Mouse (Mus musculus) myocyte (in vitro differentiated cells): ENCODE measurements around the gene Golga5. TPM values are rescaled to one million over a fixed set of nuclear protein-coding genes. Genes with fewer than 3 reads are reported as not detected.

Source experiments
- H3K27me3 ChIP-seq: one replicate; pipeline ENCODE4 v1.6.1; 2011; ENCODE audit not compliant: control insufficient read depth, insufficient read depth, insufficient read length
- H3K36me3 ChIP-seq: one replicate; pipeline ENCODE4 v1.6.1; 2011; ENCODE audit not compliant: control insufficient read depth, insufficient read depth
- H3K4me2 ChIP-seq: one replicate; pipeline ENCODE4 v1.6.1; 2011; ENCODE audit warnings: low read depth, control low read depth
- H3K4me3 ChIP-seq: one replicate; pipeline ENCODE4 v1.5.1; 2011; ENCODE audit warnings: mild to moderate bottlenecking, control low read depth, moderate library complexity
- H3K79me2 ChIP-seq: one replicate; pipeline ENCODE4 v1.6.1; 2011; ENCODE audit not compliant: control insufficient read depth, insufficient read depth
- H3ac ChIP-seq: one replicate; pipeline ENCODE4 v1.6.1; 2011; ENCODE audit not compliant: control insufficient read depth, insufficient read length
- CEBPB ChIP-seq: IDR thresholded peaks from 2 replicates; pipeline ENCODE4 v1.6.1; 2011; ENCODE audit warnings: mild to moderate bottlenecking, moderate library complexity; ENCODE audit not compliant: poor library complexity, insufficient read depth, severe bottlenecking
- E2F4 ChIP-seq: IDR thresholded peaks from one replicate; pipeline ENCODE4 v1.6.1; 2011; ENCODE audit warnings: mild to moderate bottlenecking, control low read depth, moderate library complexity; ENCODE audit not compliant: insufficient read depth
- MAX ChIP-seq: IDR thresholded peaks from one replicate; pipeline ENCODE4 v1.6.1; 2011; ENCODE audit warnings: low read depth, mild to moderate bottlenecking, control low read depth
- MYOD1 ChIP-seq, 3 experiments: IDR thresholded peaks; one replicate each; pipeline ENCODE4 v1.6.1; 2011; ENCODE audit warnings: control low read depth in 2 of 3, low read depth in 2 of 3, mild to moderate bottlenecking in 2 of 3, moderate library complexity in 1 of 3; ENCODE audit not compliant: insufficient read length in 2 of 3, control insufficient read depth in 1 of 3
- MYOG ChIP-seq, 3 experiments: IDR thresholded peaks; one replicate each; pipeline ENCODE4 v1.6.1; 2011; ENCODE audit warnings: control low read depth in 2 of 3, low read depth in 2 of 3, mild to moderate bottlenecking in 2 of 3; ENCODE audit not compliant: insufficient read length in 2 of 3, control insufficient read depth in 1 of 3, insufficient read depth in 1 of 3
- POLR2A ChIP-seq: IDR thresholded peaks from one replicate; pipeline ENCODE4 v1.6.1; 2011; ENCODE audit warnings: low read depth, mild to moderate bottlenecking, control low read depth, moderate library complexity; ENCODE audit not compliant: insufficient read length
- POLR2AphosphoS2 ChIP-seq: IDR thresholded peaks from one replicate; pipeline ENCODE4 v1.6.1; 2011; ENCODE audit warnings: low read depth, control low read depth; ENCODE audit not compliant: insufficient read length
- REST ChIP-seq: IDR thresholded peaks from one replicate; pipeline ENCODE4 v1.6.1; 2011; ENCODE audit warnings: mild to moderate bottlenecking, control low read depth, moderate library complexity; ENCODE audit not compliant: insufficient read depth, insufficient read length
- SRF ChIP-seq: IDR thresholded peaks from one replicate; pipeline ENCODE4 v1.6.1; 2011; ENCODE audit warnings: low read depth; ENCODE audit not compliant: control insufficient read depth, insufficient read length
- TCF12 ChIP-seq: IDR thresholded peaks from one replicate; pipeline ENCODE4 v1.6.1; 2011; ENCODE audit warnings: mild to moderate bottlenecking, control low read depth; ENCODE audit not compliant: poor library complexity, insufficient read depth, severe bottlenecking
- TCF3 ChIP-seq: IDR thresholded peaks from one replicate; pipeline ENCODE4 v1.6.1; 2011; ENCODE audit warnings: low read depth, control low read depth; ENCODE audit not compliant: insufficient read length
- USF1 ChIP-seq: IDR thresholded peaks from one replicate; pipeline ENCODE4 v1.6.1; 2011; ENCODE audit warnings: low read depth, mild to moderate bottlenecking, control low read depth, moderate library complexity
- polyA plus RNA-seq: library from polyadenylated mRNA; unstranded; fragments of >200 nt; fragmentation: generic; extraction: Trizol; gene quantifications from one replicate; pipeline ENCODE4 v1.2.1, GENCODE M21; 2012; ENCODE audit warnings: missing spikeins

Golga5 gene
- polyA plus RNA-seq, 1 experiment: 13.2 TPM

GRCm38 (mm10) chr12:102514151-102514550, 45.2 kb downstream of the Golga5 start:
- peaks cover 25% of the 10 kb centered on the region for H3K27me3 ChIP-seq
- H3K4me2 ChIP-seq: no peak overlapping the region
- no peak overlapping the region for H3K4me3 ChIP-seq
- no peaks in the 10 kb centered on the region for H3K79me2 ChIP-seq
- H3K36me3 ChIP-seq: no peaks in the 10 kb centered on the region
- TF ChIP-seq E2F4 (no peak), MAX (no peak), MYOG (IDR thresholded peaks at IDR 0.05; ENCODE audit: control insufficient read depth in 1 of 3, insufficient read depth in 1 of 3, insufficient read length in 2 of 3, low read depth in 2 of 3) (no peak), TCF12 (no peak), CEBPB (no peak), REST (no peak), POLR2AphosphoS2 (no peak), SRF (no peak), MYOD1 (IDR thresholded peaks at IDR 0.05; ENCODE audit: control insufficient read depth in 1 of 3, insufficient read length in 2 of 3, low read depth in 2 of 3) (no peak), POLR2A (no peak), USF1 (no peak)
- no peak overlapping the region for H3ac ChIP-seq

- TF ChIP-seq CEBPB (no peak), POLR2AphosphoS2 (no peak), SRF (no peak), TCF3 (no peak), MYOG (IDR thresholded peaks at IDR 0.05; ENCODE audit: control insufficient read depth in 1 of 3, insufficient read depth in 1 of 3, insufficient read length in 2 of 3, low read depth in 2 of 3) (no peak), TCF12 (no peak), E2F4 (no peak), MYOD1 (IDR thresholded peaks at IDR 0.05; ENCODE audit: control insufficient read depth in 1 of 3, insufficient read length in 2 of 3, low read depth in 2 of 3) (no peak), REST (no peak), POLR2A (no peak), USF1 (no peak), MAX (no peak)
Observed at GRCm38 (mm10) chr12:102514751-102515150, 45.8 kb downstream of the Golga5 start.

GRCm38 (mm10) chr12:102516151-102516550, 47.2 kb downstream of the Golga5 start:
- Histone ChIP-seq H3ac (no peak overlapping the region), H3K79me2 (no peaks in the 10 kb centered on the region), H3K4me2 (no peak overlapping the region), H3K27me3 (peaks cover 28% of the 10 kb centered on the region), H3K4me3 (no peak overlapping the region), H3K36me3 (no peaks in the 10 kb centered on the region)
- no peak for TF ChIP-seq CEBPB
- TF ChIP-seq SRF: no peak
- no peak for TF ChIP-seq POLR2AphosphoS2
- no peak for TF ChIP-seq E2F4
- no peak for TF ChIP-seq MYOD1 (IDR thresholded peaks at IDR 0.05; ENCODE audit: control insufficient read depth in 1 of 3, insufficient read length in 2 of 3, low read depth in 2 of 3)
- TF ChIP-seq MYOG (IDR thresholded peaks at IDR 0.05; ENCODE audit: control insufficient read depth in 1 of 3, insufficient read depth in 1 of 3, insufficient read length in 2 of 3, low read depth in 2 of 3): no peak
- TF ChIP-seq USF1: no peak
- TF ChIP-seq TCF12: no peak
- no peak for TF ChIP-seq MAX
- TF ChIP-seq TCF3: no peak
- TF ChIP-seq REST: no peak
- TF ChIP-seq POLR2A: no peak

More at GRCm38 (mm10) chr12:102514751-102515150, 45.8 kb downstream of the Golga5 start:
- H3K4me3 ChIP-seq: no peak overlapping the region
- H3K79me2 ChIP-seq: no peaks in the 10 kb centered on the region
- no peaks in the 10 kb centered on the region for H3K36me3 ChIP-seq
- H3K4me2 ChIP-seq: no peak overlapping the region
- H3ac ChIP-seq: no peak overlapping the region
- H3K27me3 ChIP-seq: peaks cover 26% of the 10 kb centered on the region

DNA sequence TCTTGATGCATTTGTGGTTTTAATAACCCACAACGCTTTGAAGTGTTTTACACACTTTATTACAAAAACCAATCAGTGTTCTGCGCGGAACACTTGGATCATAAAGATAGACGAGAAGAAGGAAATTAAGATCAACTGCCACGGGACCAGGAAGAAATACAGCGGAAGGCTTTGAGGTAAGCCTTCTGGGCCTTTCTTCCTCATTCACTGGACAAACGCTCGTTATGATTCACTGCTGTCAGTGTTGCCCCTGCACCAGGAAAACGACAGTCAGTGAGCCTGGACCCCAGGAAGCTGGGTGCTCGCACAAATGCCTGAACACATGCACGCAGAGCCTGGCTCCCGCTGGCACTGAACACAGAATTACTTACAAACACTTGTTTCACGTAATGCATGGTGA, 48.7 kb downstream of the Golga5 start:
- Histone ChIP-seq H3K4me2 (no peak overlapping the region), H3ac (no peak overlapping the region), H3K79me2 (no peaks in the 10 kb centered on the region), H3K36me3 (no peaks in the 10 kb centered on the region), H3K4me3 (no peak overlapping the region), H3K27me3 (peaks cover 31% of the 10 kb centered on the region)
- no peak for TF ChIP-seq E2F4
- TF ChIP-seq REST: no peak

DNA sequence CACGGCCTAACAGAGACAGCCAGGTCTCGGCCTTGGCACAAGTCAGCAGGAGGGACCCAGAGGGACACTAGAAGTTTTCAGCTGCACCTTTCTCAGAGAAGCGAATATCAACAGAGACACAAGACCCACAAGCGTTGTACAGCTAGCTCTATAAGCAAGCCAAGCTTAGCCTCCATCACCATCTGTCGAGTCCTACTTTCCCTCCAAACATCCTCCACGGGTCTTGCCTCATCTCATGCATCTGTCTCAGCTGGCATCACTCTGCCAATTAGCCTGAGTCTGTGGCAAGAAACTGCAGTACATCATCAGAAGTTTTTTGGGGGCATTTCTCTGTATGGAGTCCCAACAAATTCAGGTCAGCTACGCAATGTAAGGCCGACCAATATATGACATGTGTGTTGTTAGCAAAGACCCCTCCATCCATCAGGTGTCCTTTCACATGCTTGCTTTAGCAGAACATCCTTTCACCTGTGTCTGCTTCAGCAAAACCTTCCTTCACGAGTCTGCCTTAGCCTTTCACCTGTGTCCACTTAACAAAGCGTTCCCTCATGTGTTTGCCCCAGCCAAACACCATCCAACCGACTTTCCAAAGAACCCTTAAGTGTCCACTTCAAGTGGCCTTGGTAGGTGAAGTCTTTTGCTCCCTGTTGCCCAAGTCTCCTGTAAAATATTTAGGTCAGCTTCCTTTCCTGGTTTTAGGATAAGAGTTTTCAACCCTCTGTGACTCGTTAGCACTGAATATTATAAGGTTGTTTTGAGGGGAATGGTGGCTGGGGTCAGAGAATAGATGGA, 51.2 kb downstream of the Golga5 start:
- Histone ChIP-seq H3K27me3 (peaks cover 34% of the 10 kb centered on the region), H3K36me3 (no peaks in the 10 kb centered on the region), H3K4me3 (no peak overlapping the region), H3K79me2 (no peaks in the 10 kb centered on the region), H3ac (no peak overlapping the region), H3K4me2 (no peak overlapping the region)
- TF ChIP-seq MYOD1 (IDR thresholded peaks at IDR 0.05; ENCODE audit: control insufficient read depth in 1 of 3, insufficient read length in 2 of 3, low read depth in 2 of 3) (no peak), TCF12 (no peak), CEBPB (no peak), SRF (no peak), USF1 (no peak)
